Mouse (Mus musculus) bone marrow, adult 2 months (tissue): ENCODE data around the gene Rec8. TPM values are rescaled to one million over a fixed set of nuclear protein-coding genes. Genes with fewer than 3 reads are reported as not detected.

ENCODE experiments used
- H3K27ac ChIP-seq: fragments of 200-500 bp; 2 replicates; pipeline ENCODE4 v1.5.1; 2012; ENCODE audit warnings: low read depth, mild to moderate bottlenecking, control low read depth, inconsistent platforms, low read length; ENCODE audit not compliant: control insufficient read depth, poor library complexity, insufficient read depth
- H3K4me1 ChIP-seq: fragments of 200-500 bp; 2 replicates; pipeline ENCODE4 v1.6.1; 2011; ENCODE audit warnings: low read length; ENCODE audit not compliant: control insufficient read depth, insufficient read depth
- H3K4me3 ChIP-seq: fragments of 200-500 bp; replicated peaks from 2 replicates; pipeline ENCODE3; 2011; ENCODE audit warnings: mild to moderate bottlenecking, low read depth, low read length, control low read depth; ENCODE audit not compliant: control insufficient read depth
- CTCF ChIP-seq: fragments of 200-500 bp; IDR thresholded peaks from 2 replicates; pipeline ENCODE4 v1.5.1; 2011; ENCODE audit warnings: low read length, control low read depth; ENCODE audit not compliant: control insufficient read depth, insufficient read depth
- POLR2A ChIP-seq: fragments of 200-500 bp; IDR thresholded peaks from 2 replicates; pipeline ENCODE4 v1.6.1; 2011; ENCODE audit warnings: low read depth, mild to moderate bottlenecking, control low read depth, low read length, borderline replicate concordance; ENCODE audit not compliant: control insufficient read depth
- WGBS: fragments of 180-500 bp; shearing (Covaris S2); methylation state at CpG from one replicate; pipeline ENCODE4 v1.1.7; 2018; 5-methylcytosine and 5-hydroxymethylcytosine counted together
- polyA plus RNA-seq: library from polyadenylated mRNA; stranded (reverse); fragments of >200 nt; gene quantifications from 2 replicates; pipeline ENCODE4 v1.2.4, GENCODE M21; 2011; ENCODE audit warnings: low replicate concordance; ENCODE audit not compliant: missing spikeins, insufficient read depth, insufficient read length

Gene Rec8
- polyA plus RNA-seq, 1 experiment, result 28.5 TPM

- 93% methylated on average over 5 of the region's 5 CpGs for WGBS
- no peaks in the 10 kb centered on the region; the same call in 1 of the 2 replicates for H3K4me1 ChIP-seq
- H3K27ac ChIP-seq, result no peak overlapping the region
- no peak overlapping the region for H3K4me3 ChIP-seq
- TF ChIP-seq CTCF (no peak), POLR2A (no peak)
Observed at GRCm38 (mm10) chr14:55589271-55589670, 28.6 kb upstream of the Rec8 start.

- 56% methylated on average over 11 of the region's 11 CpGs for WGBS
- no peaks in the 10 kb centered on the region; the same call in 1 of the 2 replicates for H3K4me1 ChIP-seq
- H3K4me3 ChIP-seq, result no peak overlapping the region
- H3K27ac ChIP-seq, result no peak overlapping the region; the same call in 1 of the 2 replicates
- TF ChIP-seq CTCF, result no peak
- TF ChIP-seq POLR2A, result no peak
Observed at GRCm38 (mm10) chr14:55589771-55590448, 27.9 kb upstream of the Rec8 start.

- Histone ChIP-seq H3K4me3 (peak within 1 kb of the TSS; percentile 96), H3K4me1 (no peaks in the 10 kb centered on the region; the same call in 1 of the 2 replicates), H3K27ac (peak within 1 kb of the TSS; percentile 96)
- TF ChIP-seq CTCF (no peak), POLR2A (no peak)
- under 1% methylated on average over 22 of the region's 22 CpGs for WGBS
Observed at GRCm38 (mm10) chr14:55590748-55591330, 27.0 kb upstream of the Rec8 start, which contains the start of gene Psme2. TSS of gene Psme2 (minus strand) at chr14:55591113.

GRCm38 (mm10) chr14:55591331-55591891 lies 26.4 kb upstream of the Rec8 start, which contains the start of gene Rnf31:
TSS of gene Rnf31 (plus strand) at chr14:55591708.
- Histone ChIP-seq H3K4me1 (no peaks in the 10 kb centered on the region; the same call in 1 of the 2 replicates), H3K4me3 (peak within 1 kb of the TSS; percentile 96), H3K27ac (peak within 1 kb of the TSS; percentile 96)
- TF ChIP-seq CTCF (no peak), POLR2A (peak; percentile 60; the same call in 1 of the 2 replicates)
- WGBS, result under 1% methylated on average over 33 of the region's 33 CpGs

GRCm38 (mm10) chr14:55592226-55592625 lies 25.6 kb upstream of the Rec8 start:
- WGBS, result 3% methylated on average over 16 of the region's 16 CpGs
- H3K4me1 ChIP-seq, result no peaks in the 10 kb centered on the region; the same call in 1 of the 2 replicates
- TF ChIP-seq CTCF (no peak), POLR2A (no peak)
- H3K27ac ChIP-seq, result peak overlapping the region; percentile 96
- H3K4me3 ChIP-seq, result peak overlapping the region; percentile 96

GRCm38 (mm10) chr14:55596036-55596690 lies 21.7 kb upstream of the Rec8 start:
- WGBS, result 92% methylated on average over 13 of the region's 13 CpGs
- no peak overlapping the region for H3K27ac ChIP-seq
- no peaks in the 10 kb centered on the region; the same call in 1 of the 2 replicates for H3K4me1 ChIP-seq
- TF ChIP-seq CTCF (no peak), POLR2A (no peak)
- H3K4me3 ChIP-seq, result no peak overlapping the region

- 93% methylated on average over 21 of the region's 21 CpGs for WGBS
Observed at GRCm38 (mm10) chr14:55598521-55599390, 19.1 kb upstream of the Rec8 start.

More at GRCm38 (mm10) chr14:55598521-55599390, 19.1 kb upstream of the Rec8 start:
- Histone ChIP-seq H3K4me3 (no peak overlapping the region), H3K4me1 (peaks cover 3% of the 10 kb centered on the region; the same call in 1 of the 2 replicates), H3K27ac (no peak overlapping the region)
- TF ChIP-seq POLR2A, result no peak
- TF ChIP-seq CTCF, result no peak
